Mouse (Mus musculus) mammary gland, adult 2 months (tissue): ENCODE results near the gene Slc18b1. TPM values are rescaled to one million over a fixed set of nuclear protein-coding genes. Genes with fewer than 3 reads are reported as not detected.

Experiments
- polyA plus RNA-seq: library from polyadenylated mRNA; depleted of rRNA; stranded (reverse); fragments of >200 nt; gene quantifications from 2 replicates; pipeline ENCODE4 v1.2.3, GENCODE M21; 2012; ENCODE audit warnings: low replicate concordance; rRNA removed

Slc18b1 gene
- 15.1 and 22.6 TPM in 2 replicates for polyA plus RNA-seq

GRCm38 (mm10) chr10:23796551-23797503 is at the start of gene Slc18b1:
Gene Slc18b1, plus strand, starts transcription at chr10:23796986.

DNA sequence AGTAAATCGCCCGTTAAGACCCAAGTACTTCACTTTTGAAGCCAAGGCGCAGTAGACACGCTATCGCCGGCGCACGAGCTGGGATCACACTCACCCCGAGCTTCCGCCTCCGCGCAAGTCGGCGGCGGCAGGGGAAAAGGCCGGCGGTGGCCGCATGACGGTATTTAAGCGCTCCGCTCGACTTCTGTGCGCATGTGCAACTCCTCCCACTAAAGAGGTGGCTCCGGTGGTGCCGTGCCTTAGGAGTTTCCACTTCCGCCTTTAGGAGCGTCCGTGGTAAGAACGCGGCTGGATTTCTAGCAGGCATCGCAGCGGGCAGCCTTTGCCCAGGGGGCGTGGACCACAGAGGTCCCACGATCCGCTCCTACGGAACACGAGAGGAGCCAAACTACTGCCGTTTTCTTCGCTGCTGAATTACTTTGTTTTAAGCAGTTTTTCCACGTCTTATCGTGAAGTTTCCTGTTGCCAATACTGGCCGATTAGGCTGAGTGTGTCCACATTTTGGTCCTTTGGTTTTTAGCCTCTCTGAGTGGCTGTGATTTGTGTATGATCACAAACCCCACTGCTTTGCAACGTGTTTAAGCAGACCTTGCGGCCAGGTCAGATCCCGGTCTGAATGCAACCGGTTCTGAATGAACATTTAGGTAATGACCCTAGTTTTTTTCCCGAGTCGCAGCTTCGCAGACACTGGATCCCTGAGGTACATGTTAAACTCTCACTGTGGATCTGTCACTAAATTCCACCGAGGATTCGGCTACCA is 9.5 kb upstream of the Slc18b1 start, which contains the start of gene Rps12:
Gene Rps12 (minus strand): TSS at position 214 of the 760 bp plus-strand sequence.

DNA sequence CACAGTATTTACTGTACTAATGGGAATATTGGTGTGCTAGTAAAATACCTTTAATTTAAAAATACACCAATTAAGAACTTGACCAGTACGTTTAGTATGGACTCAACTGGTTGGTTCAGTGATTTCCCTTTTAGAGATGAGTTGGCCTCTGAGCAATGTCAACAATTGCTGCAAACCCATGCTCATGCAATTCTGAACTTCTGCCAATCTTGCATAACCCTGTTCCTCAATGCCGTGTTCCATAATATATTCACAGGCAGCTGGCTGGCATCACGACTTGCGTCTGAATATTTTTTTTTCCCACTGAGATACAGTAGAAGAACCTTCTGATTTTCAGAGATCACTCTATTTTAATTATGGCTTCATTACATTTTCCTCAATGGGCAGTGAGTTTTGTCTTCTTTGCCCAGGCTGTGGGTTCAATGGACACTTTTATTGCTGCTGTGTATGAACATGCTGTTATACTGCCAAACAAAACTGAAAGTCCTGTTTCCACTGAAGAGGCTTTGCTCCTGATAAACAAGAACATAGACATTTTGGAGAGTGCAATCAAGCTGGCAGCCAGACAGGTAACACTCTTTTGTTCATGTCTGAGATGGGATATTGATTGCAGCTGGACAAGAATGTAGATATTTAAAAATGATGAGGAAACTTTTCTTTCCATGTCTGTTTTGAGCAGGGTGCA is 54.6 kb downstream of the Slc18b1 start, which contains the start of gene Vnn3:
Gene Vnn3 (plus strand): TSS at position 235 of the 685 bp plus-strand sequence.

Other genes with a start within 250 kb of the Slc18b1 start
- 1,066 and 1,138 TPM in 2 replicates for gene Rps12, start 9.7 kb upstream of the Slc18b1 start, polyA plus RNA-seq
- 5.4 and 10.9 TPM in 2 replicates for gene Vnn3, start 54.5 kb downstream of the Slc18b1 start, polyA plus RNA-seq
- gene Vnn1, start 97.7 kb downstream of the Slc18b1 start, polyA plus RNA-seq = 1.6 and 3.9 TPM in 2 replicates
- gene Taar1, start 123.4 kb downstream of the Slc18b1 start, polyA plus RNA-seq = not detected in 2 replicates
- not detected in 2 replicates for gene Taar2, start 141.6 kb downstream of the Slc18b1 start, polyA plus RNA-seq
- gene Taar3, start 152.6 kb downstream of the Slc18b1 start, polyA plus RNA-seq = not detected in 2 replicates
- not detected in 2 replicates for gene Taar4, start 163.5 kb downstream of the Slc18b1 start, polyA plus RNA-seq
- not detected in 2 replicates for gene Taar5, start 173.7 kb downstream of the Slc18b1 start, polyA plus RNA-seq
- gene Taar6, start 188.7 kb downstream of the Slc18b1 start, polyA plus RNA-seq = not detected in 2 replicates
- gene Taar7a, start 196.5 kb downstream of the Slc18b1 start, polyA plus RNA-seq = not detected in 2 replicates
- not detected in 2 replicates for gene Taar7b, start 203.0 kb downstream of the Slc18b1 start, polyA plus RNA-seq
- gene Taar7d, start 230.2 kb downstream of the Slc18b1 start, polyA plus RNA-seq = not detected in 2 replicates
- gene Taar7e, start 240.6 kb downstream of the Slc18b1 start, polyA plus RNA-seq = not detected in 2 replicates